Mouse (Mus musculus) retina, adult 2 months (tissue): ENCODE measurements around the gene Sema6d.

ENCODE experiments used
- DNase-seq: peaks from one replicate; pipeline ENCODE4 v3.0.0-alpha.2; 2012; ENCODE audit warnings: low read depth, low spot score

Gene Sema6d

GRCm38 (mm10) chr2:124651146-124651545 lies 561.4 kb downstream of the Sema6d start:
- DNase-seq = no peak

- DNase-seq = no peak
These were observed 563.4 kb downstream of the Sema6d start for GRCm38 (mm10) chr2:124653161-124653560.

- no peak for DNase-seq
These were observed 567.6 kb downstream of the Sema6d start for GRCm38 (mm10) chr2:124657358-124657757.

DNA sequence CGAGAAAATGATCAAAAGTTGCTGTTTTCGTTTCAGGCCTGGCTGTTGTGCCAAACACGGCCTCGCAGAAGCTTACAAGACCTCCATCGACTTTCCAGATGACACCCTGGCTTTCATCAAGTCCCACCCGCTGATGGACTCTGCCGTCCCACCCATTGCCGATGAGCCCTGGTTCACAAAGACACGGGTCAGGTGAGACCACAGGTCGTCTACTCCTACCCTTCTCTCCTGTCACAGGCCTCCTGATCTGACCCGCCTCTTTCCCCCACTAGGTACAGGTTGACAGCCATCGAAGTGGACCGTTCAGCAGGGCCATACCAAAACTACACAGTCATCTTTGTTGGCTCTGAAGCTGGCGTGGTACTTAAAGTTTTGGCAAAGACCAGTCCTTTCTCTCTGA lies 568.6 kb downstream of the Sema6d start:
- DNase-seq = no peak

DNA sequence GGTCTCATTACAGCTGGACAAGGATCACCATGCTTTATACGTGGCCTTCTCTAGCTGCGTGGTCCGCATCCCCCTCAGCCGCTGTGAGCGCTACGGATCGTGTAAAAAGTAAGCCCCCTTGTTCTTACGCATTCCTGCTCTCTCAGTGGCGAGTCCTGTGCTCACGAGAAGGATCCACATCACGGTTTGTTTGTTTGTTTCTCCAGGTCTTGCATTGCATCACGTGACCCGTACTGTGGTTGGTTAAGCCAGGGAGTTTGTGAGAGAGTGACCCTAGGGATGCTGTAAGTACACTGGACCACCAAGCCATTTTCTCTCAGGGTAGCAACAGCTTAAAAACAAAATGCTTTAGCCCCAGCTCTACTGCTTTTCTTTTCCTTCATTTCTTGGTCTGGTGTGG lies 569.8 kb downstream of the Sema6d start:
- DNase-seq = no peak

DNA sequence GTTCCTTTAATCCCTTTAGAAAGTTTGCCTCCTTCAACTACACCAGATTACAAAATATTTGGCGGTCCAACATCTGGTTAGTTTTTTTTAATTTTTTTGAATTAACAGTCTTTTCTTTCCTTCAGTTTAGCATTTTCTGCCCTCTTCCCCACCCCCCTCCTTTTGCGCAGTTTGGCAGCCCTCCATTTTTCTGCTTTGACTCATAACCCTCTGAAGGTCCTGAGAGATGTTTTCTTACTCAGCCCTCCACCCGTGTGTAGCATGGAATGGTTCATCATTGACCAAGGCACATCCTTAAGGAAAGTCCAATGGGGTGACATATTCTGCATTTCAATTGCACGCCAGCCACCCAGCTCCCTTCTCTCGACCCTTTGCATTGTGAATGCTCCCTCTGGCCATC lies 570.9 kb downstream of the Sema6d start:
- DNase-seq = no peak

GRCm38 (mm10) chr2:124661316-124661715 lies 571.5 kb downstream of the Sema6d start:
- DNase-seq = no peak

DNA sequence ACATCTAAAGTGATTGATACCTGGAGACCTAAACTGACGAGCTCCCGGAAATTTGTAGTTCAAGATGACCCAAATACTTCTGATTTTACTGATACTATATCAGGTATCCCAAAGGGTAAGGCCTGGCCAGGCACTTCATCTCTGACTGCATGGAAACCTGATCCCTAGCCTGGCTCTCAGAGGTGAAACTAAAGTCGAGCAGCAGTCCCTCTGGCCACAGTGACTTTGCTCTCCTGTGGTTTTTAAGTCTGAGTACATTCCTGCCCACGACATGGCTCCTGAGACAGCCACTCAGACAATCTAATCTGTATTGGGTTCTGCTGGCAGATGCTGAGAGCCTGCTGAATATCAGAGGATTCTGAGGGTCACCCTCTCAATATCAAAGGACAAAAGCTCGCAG lies 572.5 kb downstream of the Sema6d start:
- DNase-seq = no peak

DNA sequence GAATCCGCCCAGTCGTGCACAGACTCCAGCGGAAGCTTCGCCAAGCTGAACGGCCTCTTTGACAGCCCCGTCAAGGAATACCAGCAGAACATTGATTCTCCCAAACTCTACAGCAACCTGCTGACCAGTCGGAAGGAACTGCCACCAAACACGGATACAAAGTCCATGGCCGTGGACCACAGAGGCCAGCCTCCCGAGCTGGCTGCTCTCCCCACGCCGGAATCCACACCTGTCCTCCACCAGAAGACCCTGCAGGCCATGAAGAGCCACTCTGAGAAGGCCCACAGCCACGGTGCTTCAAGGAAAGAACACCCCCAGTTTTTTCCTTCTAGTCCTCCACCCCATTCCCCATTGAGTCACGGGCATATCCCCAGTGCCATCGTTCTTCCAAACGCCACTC lies 574.4 kb downstream of the Sema6d start:
- no peak for DNase-seq

- no peak for DNase-seq
These were observed 578.7 kb downstream of the Sema6d start for GRCm38 (mm10) chr2:124668431-124668830.

DNA sequence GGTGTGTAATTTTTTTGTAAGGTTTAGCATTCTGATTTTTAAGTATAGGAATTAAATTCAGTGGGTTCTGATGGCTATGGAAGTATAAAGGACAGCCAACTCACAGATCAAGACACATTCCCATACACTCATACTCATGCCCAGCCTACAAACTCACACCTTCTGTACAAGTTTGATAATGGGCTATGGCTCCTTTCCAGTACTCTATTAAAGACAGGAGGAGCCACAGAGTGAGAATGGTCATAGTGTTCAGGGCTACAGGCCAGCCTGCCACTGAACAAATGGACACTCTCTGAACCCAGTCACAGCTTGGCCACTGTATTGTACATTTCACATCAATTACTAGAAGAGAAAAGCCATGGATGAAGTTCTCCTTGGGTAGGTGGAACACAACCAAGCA lies 583.3 kb downstream of the Sema6d start:
- DNase-seq = no peak

- DNase-seq = no peak
These were observed 594.7 kb downstream of the Sema6d start for GRCm38 (mm10) chr2:124684481-124684901.

- DNase-seq = no peak
These were observed 600.6 kb downstream of the Sema6d start for GRCm38 (mm10) chr2:124690372-124690771.

- DNase-seq = no peak
These were observed 612.9 kb downstream of the Sema6d start for GRCm38 (mm10) chr2:124702621-124703020.

DNA sequence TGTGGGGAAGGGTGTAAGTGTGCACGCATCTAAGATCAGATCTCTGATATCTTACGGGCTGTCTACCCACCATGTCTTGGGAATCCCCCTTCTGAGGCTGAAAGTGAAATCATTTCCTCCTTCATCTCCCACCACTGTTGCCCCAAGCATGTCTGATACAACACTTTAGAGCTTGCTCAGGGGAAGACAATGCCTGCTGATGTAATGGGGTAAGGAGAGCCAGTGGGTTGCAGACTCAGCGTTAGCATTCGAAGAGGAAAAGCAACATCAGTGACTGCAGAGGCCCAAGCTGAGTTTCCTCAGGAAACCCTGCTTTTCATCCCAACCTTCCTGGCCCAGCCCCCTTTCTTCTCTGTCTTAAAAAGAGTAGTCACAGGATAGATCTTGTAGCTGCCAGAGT lies 615.2 kb downstream of the Sema6d start:
- no peak for DNase-seq

GRCm38 (mm10) chr2:124705806-124706205 lies 616.0 kb downstream of the Sema6d start:
- no peak for DNase-seq

DNA sequence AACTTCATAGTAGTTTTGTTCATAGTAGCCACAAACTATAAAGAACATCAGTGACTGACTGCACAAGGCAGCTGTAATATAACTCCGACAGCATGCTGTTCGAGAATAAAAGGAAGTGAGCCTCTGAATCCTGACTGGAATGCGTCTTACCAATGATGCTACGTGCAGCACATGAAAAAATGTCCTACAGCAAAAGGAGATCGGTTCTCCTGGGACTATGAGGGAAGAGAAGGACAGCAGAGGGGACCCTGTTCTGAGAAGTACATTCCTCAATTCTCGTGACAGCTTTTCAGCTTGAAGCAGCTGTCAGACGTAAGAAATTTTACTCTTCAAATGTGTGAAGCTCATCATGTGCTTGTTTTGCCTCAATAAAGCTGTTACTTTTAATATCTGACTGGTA lies 617.1 kb downstream of the Sema6d start:
- DNase-seq = no peak
